Mouse (Mus musculus) forebrain, embryonic 12.5 days (tissue): ENCODE measurements around the gene Trhde. TPM values are rescaled to one million over a fixed set of nuclear protein-coding genes. Genes with fewer than 3 reads are reported as not detected.

Experiments used
- ATAC-seq: fragments of 200-750 bp; cut with Nextera tagmentation; 2 replicates; pipeline ENCODE4 v1.8.0; 2017; ENCODE audit warnings: moderate TSS enrichment; ENCODE audit not compliant: low FRiP score
- H3K27ac ChIP-seq: fragments of 300-500 bp; sonication (generic); 2 replicates; pipeline ENCODE4 v1.5.1; 2016; ENCODE audit warnings: mild to moderate bottlenecking
- H3K27me3 ChIP-seq: fragments of 300-500 bp; sonication (generic); 2 replicates; pipeline ENCODE4 v1.6.1; 2016; ENCODE audit warnings: mild to moderate bottlenecking
- H3K36me3 ChIP-seq: fragments of 300-500 bp; sonication (generic); replicated peaks from 2 replicates; pipeline ENCODE4 v1.6.1; 2016; ENCODE audit warnings: mild to moderate bottlenecking
- H3K4me1 ChIP-seq: fragments of 300-500 bp; sonication (generic); 2 replicates; pipeline ENCODE4 v1.6.1; 2016
- H3K4me2 ChIP-seq: fragments of 300-500 bp; sonication (generic); 2 replicates; pipeline ENCODE4 v1.6.1; 2016; ENCODE audit warnings: mild to moderate bottlenecking, moderate library complexity
- H3K4me3 ChIP-seq: fragments of 300-500 bp; sonication (generic); replicated peaks from 2 replicates; pipeline ENCODE4 v1.5.1; 2016; ENCODE audit warnings: mild to moderate bottlenecking
- H3K9ac ChIP-seq: fragments of 300-500 bp; sonication (generic); 2 replicates; pipeline ENCODE4 v1.6.1; 2016; ENCODE audit warnings: mild to moderate bottlenecking
- H3K9me3 ChIP-seq: fragments of 300-500 bp; sonication (generic); 2 replicates; pipeline ENCODE4 v1.6.1; 2016
- WGBS: fragments of 180-500 bp; shearing (Covaris S2); methylation state at CpG from one replicate; pipeline ENCODE4 v1.1.7; 2016; 5-methylcytosine and 5-hydroxymethylcytosine counted together
- polyA plus RNA-seq: library from polyadenylated mRNA; unstranded; fragments of >200 nt; fragmentation: Nextera tagmentation; extraction: Ambion mirVana; gene quantifications from 2 replicates; pipeline ENCODE4 v1.2.1, GENCODE M21; 2016

The Trhde gene
- polyA plus RNA-seq, 1 experiment from 2014 or later, result 0.96 TPM

DNA sequence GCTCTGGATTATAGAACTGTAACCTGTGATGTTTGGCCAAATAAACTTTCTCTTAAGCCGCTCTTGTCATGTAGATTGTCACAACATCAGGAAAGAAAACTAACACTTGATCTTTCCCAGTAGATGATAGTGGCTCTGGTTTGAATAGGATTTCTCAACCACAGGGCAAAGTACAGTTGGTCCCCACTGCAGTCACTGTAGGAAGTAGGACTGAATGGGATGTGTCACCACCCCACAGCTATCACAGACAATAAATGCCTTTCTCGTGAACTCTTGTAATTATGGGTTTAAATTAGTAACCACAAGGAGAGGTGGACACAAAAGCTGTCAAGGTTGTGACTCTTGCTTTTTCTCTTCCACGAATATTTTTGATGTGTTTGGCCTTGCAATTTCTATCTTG is 431.3 kb downstream of the Trhde start:
- ATAC-seq, result no peak
- Histone ChIP-seq H3K4me1 (no peaks in the 10 kb centered on the region), H3K4me3 (no peak overlapping the region), H3K9me3 (no peaks in the 10 kb centered on the region), H3K27me3 (no peaks in the 10 kb centered on the region), H3K27ac (no peak overlapping the region), H3K9ac (no peak overlapping the region), H3K4me2 (no peak overlapping the region), H3K36me3 (no peaks in the 10 kb centered on the region)
- 79% methylated on average over 3 of the region's 3 CpGs for whole genome bisulfite sequencing

DNA sequence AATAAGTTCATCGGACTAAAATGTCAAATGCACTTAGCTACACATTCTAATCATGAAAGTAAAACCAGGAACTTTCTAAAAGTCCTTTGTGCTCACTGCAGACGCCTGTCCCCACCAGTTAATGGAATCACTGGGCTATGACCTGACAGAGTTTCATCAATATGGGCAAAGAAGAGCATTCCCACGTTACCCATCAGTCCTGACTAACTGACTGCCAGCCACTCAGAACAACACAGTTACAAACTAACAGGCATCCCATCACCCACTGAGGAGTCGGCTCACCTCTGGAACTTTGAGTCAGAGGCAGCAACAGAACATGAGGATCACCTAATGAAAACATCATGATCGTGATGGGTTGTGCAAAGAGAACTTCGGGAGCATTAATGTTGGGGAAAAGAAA is 438.7 kb downstream of the Trhde start:
- ATAC-seq, result no peak
- Histone ChIP-seq H3K9ac (no peak overlapping the region), H3K36me3 (no peaks in the 10 kb centered on the region), H3K4me1 (no peaks in the 10 kb centered on the region), H3K4me2 (no peak overlapping the region), H3K27me3 (no peaks in the 10 kb centered on the region), H3K27ac (no peak overlapping the region), H3K4me3 (no peak overlapping the region), H3K9me3 (no peaks in the 10 kb centered on the region)
- WGBS, result 73% methylated on average over 6 of the region's 6 CpGs

DNA sequence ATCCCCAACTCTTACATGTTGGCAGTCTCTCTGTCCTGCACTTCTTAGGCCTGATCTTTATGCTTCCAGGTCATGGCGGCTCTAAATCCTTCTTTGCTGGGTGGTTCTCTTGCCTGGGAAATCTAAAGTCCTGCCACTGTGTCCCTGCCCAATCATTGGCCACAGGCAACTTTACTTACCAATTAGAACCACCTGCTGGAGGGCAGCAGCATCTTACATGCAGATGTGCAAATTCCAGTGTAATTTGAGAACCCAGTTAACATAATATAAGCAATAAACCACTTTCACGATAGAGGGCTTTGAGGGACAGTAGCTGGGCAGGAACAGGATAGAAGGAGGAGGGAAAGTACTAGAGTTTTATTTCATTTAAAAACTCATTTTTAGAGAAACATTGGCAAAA is 439.5 kb downstream of the Trhde start:
- no peak for ATAC-seq
- H3K36me3 ChIP-seq, result no peaks in the 10 kb centered on the region
- H3K9ac ChIP-seq, result no peak overlapping the region
- no peaks in the 10 kb centered on the region for H3K9me3 ChIP-seq
- no peaks in the 10 kb centered on the region for H3K4me1 ChIP-seq
- no peaks in the 10 kb centered on the region for H3K27me3 ChIP-seq
- H3K4me3 ChIP-seq, result no peak overlapping the region
- H3K27ac ChIP-seq, result no peak overlapping the region
- 67% methylated on average over 2 of the region's 2 CpGs for WGBS
- H3K4me2 ChIP-seq, result no peak overlapping the region
